Mouse (Mus musculus): Measurements from ENCODE around the gene Trpm6.

The Trpm6 gene

DNA sequence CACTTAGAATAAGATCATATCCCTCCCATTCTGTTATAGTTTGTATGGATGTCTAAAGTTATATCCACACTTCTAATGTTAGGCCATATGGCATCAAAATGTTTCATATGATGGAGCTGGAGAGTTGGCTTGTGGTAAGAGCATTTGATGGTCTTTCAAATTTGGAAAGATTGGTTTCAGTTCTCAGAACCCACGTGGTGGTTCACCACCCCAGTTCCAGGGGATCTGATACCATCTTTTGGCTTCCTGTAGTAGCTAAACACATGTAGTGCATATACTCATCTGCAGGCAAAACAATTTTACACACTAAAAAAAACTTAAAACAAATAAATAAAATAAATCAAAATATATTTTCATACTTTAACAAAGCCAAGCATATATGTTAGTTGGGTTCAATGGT, 21.3 kb downstream of the Trpm6 start:
- DNase-seq (ENCODE audit: inconsistent ontology term), result no peak

DNA sequence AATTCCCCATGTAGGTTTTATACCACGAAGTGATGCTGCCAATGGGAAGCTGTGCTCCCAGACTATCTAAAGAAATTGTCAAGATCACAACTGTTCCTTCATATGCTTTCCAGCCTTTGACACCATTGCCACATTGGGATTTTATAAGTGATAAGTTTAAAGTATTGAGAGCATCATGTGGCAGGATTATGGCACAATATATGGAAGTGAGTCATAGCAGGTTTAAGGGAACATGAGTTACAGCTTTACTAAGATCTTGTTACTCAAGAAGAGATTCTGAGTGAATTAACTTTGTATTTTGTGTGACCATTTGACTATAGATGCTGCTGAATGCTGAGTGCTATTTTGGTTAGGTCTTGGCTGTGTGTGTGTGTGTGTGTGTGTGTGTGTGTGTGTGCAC, 21.8 kb downstream of the Trpm6 start:
- DNase-seq (ENCODE audit: inconsistent ontology term), result no peak

DNA sequence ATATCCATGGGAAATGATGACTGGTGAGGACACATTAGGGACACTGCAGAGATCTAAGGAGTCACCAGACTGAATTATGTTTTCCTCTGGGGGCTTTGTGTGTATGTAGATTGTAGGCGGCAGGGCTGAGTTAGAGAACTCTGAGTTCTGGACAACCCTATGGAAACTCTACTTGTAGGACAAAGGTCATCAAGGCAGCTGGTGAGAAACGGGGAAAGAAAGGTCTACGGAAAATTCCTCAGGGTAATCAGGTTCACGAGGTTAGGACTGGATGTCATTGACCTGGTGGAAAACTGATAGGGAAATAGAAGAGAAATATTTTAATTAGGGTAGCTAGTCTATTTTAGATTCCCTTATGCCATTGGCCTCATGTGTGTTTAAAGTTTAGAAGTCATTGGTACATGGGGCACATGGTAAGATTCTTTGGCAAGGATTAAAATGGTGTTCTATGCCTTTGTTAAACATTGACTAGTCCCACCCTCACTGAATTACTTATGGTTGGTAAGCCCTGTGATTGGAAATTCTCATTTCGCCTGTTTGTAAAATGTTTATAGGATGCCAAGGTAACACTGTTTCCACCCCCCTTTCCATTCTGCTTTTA, 23.2 kb downstream of the Trpm6 start:
- DNase-seq (ENCODE audit: inconsistent ontology term), result no peak

DNA sequence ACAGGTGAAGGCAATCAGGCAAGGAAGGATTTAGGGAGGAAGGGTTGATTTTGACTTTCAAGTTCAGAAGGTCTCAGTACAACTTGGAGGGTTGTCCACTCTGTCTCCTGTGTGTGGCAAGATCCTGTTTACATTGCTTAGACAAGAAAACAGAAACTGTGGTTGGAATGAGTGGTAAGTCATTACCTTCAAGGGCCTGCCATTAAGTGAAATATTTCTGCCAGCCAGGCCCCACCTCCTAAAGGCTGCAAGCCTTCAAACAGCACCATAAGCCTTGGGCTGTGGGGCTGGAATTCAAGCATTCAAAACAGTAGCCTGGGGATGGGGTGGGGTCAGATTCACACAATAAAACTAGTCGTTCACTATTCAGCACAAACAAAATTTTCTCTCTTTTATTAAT, 24.3 kb downstream of the Trpm6 start:
- no peak for DNase-seq (ENCODE audit: inconsistent ontology term)

DNA sequence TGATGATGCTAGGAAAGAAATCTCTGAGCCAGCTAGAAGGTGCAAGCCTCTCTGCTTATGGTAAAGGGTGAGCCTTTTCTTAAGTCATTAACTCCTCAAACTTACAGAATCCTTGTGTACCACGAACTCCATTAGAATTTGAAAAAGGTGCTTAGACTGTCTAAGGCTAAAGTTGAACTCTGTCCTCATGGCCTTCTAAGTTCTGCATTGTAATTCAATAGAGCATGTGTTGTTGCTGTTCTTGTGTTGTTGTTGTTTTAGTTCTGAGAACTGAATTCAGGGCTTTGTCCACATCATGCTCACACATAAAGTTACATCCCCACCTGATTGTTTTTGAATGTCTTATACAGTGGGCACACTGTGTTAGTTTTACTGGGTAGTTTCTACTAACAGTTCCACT, 49.9 kb downstream of the Trpm6 start:
- no peak for DNase-seq (ENCODE audit: inconsistent ontology term)

DNA sequence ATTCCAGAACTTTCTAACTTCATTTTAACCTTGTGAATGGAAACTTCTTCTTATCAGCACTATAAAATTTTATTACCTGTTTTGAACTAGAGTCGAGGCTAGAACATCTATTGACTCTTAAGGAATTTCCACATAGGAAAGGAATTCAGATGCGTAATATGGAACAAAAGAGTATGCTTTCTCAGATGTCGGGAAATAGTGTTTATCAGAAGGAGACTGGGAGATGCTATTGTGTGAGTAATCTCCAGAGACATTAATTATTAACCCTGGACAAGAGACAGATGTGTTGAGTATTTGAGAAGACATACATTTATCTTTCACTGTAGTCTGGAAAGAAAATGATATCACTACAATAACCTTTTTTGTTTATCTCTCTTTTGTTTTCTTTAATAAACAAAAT, 61.5 kb downstream of the Trpm6 start:
- DNase-seq (ENCODE audit: inconsistent ontology term), result no peak

DNA sequence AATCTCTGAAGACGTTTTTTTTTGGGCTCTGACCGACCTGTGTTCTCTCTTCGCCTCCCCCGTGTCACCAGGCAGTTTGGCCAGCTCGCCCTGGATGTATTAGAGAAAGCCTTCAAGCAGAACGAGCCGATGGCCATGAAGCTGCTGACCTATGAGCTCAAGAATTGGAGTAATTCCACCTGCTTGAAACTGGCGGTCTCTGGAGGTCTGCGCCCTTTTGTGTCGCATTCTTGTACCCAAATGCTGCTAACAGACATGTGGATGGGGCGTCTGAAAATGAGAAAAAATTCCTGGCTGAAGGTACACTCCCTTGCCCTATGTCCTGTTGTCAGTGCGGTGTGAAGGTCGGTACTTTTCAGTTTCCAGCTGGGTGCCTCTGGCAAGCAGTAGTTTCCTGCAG, 65.4 kb downstream of the Trpm6 start:
- DNase-seq (ENCODE audit: inconsistent ontology term), result peak; percentile 11

DNA sequence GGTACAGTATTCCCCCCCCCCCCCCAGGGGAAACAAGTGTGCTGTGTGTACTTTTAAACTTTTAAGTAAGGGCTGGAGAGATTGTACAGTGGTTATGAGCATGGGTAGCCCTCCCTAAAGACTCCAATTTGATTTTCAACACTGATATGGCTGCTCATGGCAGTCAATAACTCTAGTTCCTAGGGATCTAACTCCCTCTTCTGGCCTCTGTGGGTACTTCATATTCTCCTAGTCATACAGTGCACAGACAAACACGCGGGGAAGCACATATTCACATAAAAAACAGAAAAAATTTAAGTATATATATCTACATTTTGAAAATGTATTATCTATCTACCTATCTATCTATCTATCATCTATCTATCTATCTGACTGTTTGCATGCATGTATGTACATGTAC, 67.6 kb downstream of the Trpm6 start:
- DNase-seq (ENCODE audit: inconsistent ontology term), result no peak

DNA sequence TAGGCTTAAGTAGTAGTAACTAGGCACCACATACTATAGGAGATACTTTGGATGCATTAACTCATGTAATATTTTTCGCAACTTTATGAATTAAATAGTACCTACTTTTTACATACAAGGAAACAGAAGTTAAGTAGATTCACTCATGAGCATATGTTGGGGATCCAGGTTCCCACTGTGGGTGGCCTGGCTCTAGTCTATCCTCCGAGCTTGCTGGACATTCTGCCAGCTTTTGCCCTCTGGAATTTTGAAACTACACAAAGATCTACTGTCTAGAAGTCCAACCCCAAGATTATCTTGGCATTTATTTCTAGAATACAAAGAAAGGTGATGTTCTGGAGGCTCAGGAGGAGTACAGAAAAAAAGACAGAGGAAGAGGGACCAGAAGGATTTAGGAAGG, 78.8 kb downstream of the Trpm6 start:
- no peak for DNase-seq (ENCODE audit: inconsistent ontology term)

DNA sequence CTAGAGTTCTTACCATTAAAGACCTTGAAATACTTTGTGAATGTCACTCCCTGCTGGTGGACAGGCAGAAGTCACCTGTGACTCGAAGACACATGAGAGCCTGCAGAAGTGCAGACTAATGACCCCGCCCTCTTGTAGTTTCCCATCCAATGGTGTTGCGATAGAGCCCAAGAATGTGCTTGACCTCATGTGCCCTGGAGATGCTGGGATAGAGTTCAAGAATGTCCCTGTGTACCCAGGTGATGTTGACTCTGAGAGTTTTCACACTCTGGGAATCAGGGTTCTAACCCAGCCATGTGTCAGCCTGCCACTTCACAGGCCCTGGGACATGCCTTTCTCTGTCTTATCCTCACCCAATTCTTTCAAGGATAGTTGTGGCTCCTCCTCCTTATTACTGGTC, 81.4 kb downstream of the Trpm6 start:
- DNase-seq (ENCODE audit: inconsistent ontology term), result no peak

DNA sequence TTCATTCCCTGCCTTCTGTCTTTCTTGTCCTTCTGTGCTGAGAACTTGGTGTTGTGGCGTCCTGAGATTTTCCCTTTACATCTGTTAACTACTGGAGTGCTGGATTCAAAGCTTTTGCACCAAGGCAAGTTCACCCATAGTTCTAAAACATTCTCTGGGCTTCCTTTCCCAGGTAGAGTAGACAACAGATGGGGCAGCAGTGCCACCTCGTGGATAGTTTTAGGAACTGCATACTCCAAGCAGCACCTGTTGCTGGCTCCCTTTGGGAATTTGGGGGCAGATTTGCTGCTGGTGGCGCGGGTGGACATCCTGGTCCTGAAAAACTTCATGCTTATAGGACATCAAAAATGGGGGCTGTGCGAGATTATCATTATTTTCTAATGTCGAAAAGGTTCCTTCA, 85.2 kb downstream of the Trpm6 start:
- DNase-seq (ENCODE audit: inconsistent ontology term), result peak; percentile 71

DNA sequence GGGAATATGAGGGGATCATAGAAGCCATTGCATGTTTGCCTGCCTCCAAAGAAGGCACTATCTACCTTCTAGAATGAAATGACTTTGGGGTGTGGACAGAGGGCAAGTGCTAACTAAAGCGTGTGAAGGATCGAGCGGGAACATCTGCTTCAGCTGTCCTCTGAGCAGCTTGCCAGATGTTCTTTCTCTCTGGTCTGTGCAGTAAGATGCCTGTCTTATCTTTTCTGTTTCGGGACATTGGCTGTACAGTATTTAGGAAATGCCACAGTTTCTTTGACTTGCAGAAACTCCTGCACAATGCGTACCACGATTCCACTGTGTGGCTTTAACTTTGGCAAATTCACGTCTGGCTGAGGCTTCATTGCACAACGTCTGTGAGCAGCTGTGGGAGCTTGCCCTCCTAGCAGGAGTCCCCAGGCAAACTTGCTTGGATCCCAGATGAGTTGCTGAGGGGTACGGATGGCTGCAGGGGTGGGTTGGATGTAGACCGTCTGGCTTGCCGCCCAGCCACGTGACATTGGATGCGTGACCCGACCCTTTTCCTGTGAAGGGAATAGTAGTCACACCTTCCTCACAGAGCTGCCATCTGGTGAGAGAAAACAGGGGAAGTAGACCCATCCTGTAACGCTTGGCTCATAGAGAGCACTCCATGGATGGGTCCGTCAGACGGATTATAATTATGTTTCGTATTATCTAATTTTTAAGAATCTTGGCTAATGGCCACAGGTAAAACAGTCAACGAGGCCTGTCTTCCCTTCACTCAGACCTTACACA, 92.2 kb downstream of the Trpm6 start:
- no peak for DNase-seq (ENCODE audit: inconsistent ontology term)

DNA sequence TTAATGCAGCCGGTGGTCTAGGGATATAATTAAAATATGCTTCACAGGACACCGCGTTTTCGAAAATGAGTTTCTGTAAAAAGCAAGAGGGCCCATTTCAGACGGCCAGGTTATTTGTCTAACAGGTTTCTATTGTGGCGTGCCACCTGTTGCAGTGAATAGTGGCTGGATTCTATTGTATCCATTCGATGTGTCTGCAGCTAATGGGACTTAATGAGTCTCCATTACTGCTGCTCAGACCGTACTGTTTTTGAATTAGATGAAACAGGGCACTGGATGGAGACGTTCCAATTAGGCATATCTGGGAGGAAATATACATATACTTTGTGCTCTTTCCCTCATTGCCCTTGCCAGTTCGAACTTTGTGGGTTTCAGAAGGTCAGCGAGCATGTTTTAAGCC, 92.8 kb downstream of the Trpm6 start:
- peak; percentile 24 for DNase-seq (ENCODE audit: inconsistent ontology term)

DNA sequence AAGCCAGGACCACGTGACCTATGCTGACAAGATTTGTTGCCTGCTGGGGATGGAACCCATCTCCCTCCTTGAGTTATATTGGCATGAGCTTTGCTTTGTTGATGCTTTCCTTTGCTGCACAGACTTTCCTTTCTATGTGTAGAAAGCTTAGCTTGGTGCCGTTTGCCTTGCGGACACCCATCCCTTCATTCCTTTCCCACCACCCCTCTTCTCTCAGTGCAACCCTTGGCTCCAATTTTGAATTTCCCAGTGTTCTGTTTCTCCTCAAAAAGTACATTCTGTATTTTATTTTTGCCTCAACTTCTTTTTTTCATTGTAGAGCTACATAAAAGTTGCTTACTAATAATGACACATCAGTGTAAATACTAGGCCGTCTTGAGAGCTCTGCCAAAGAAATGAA, 96.6 kb downstream of the Trpm6 start:
- no peak for DNase-seq (ENCODE audit: inconsistent ontology term)

DNA sequence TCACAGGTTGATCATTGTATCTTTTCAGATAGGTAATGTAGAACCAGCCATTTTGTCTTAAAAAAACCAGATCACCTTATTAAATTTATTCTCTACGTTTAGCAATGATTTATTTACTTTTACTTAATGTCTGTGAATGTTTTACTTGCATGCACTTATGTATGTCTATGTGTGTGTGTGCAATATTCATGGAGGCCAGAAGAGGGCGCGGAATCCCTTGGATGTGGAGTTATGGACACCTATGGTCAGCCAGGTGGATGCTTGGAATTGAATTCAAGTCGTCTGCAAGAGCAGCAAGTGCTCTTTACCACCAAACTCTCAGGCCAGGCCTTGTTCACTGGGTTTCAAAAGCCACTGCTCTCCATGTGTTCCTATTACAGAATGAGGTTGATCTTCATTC, 118.5 kb downstream of the Trpm6 start:
- DNase-seq (ENCODE audit: inconsistent ontology term), result no peak

DNA sequence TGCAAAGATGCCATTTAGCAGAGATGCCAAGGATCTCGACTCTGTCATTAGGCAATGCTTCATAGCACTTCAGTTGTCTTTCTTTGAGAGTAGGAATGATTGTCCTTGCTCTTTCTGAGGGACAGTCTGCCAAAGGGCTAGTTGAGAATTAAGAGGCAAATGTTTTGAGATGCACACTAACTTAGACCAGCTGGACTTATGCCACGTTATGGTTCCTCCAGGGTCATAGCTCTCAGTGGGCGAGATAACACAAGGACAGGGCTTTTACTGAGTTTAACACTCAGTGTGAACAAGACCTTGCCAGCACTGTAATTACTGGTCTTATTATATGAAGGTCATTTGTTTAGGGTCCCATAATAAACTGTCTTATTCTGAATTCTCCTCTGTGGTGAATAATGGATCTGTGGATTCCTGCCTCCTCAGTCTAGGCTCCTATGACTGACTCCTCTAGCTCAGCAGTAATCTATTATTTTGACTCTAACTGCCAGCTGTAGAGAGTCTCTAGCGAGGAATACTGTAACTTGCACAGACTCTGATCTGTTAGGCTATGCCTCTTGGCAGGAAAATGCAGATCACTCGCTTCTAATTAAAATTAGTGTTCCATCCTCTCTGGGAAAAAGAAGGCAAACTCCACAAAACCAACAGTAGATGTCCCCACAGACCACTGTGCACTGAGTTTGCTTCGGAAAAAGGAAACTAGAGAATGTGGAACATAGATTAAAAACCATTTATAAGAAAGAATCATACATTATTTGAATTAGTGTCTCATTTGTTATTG, 123.2 kb downstream of the Trpm6 start:
- peak; percentile 89 for DNase-seq (ENCODE audit: inconsistent ontology term)

DNA sequence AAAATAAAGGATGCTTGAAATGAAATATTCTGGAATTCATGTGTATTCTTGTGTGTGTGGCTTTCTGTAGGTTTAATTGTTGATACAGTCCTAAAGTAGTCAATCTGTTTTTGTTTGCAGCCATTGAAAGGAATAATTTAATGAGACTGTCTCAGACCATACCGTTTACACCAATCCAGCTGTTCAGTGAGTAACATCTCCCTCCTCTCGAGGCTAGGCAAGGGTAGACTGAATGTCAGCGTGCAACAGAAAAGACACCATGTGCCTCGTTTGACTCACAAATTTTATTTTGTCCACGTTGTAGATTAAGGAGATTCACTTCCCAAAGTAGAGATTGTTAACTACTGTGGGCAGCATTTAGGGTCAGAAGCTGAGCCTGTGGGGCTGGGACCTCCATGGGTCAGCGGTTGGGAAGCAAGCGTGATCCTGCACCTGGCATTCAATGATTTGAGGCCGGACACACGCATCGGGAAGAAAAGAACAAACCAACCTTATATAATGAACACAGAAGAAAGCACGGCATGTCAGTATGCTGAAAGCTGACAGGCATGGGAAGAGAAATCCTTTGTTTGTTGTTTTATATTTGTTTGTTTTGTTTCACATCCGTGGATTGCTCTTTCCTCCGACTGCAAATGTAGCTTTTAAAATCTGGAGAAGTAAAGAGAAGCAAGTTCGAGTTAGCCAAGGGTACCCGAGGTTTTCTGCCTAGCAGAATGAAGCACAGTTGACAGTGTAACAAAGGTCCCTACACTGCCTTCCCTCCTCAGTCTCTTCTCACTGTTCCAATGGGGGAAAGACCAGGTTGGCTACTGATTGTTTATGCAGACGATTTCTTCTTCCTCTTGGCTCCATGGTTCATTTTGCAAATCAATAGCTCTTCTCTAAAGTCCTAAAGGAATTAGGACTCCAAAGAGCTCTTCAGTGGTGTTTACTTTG, 124.2 kb downstream of the Trpm6 start:
- peak; percentile 74 for DNase-seq (ENCODE audit: inconsistent ontology term)

DNA sequence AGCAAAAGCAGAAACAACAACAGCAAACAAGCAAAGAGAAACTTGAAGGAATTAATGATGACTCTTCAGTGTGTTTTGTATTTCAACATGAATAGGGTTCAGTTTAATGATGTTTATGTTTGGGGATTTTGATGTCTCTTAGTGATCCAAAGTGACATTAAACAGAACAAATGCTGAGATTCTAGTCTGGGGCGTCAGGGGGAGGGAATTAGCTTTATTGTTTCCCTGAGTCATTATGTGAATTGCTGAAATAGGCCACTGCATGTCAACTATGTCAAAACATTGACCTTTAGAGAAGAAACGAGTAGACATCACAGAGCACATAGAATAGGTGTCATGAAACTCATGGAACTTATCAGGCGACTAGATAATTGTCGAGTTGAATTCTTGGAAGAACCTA, 129.5 kb downstream of the Trpm6 start:
- DNase-seq (ENCODE audit: inconsistent ontology term), result peak; percentile 17

DNA sequence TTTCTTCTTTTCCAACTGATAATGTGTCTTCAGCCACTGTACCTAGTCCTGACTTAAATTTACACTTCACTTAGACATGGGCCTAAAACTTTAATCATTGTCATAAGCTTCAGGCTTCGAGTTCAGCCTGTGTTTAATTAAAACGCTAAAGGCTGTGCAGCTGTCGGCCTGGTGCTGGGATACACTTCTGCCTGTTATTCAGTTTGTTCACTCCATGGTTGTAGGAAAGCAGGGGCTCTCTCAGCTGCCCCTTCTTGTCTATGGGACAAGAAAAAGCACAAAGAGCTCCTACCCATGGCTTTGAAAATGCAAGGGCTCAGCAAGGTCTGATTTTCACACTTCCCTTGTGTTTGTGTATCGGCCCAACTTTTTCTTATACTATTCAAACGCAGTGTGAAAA, 131.4 kb downstream of the Trpm6 start:
- DNase-seq (ENCODE audit: inconsistent ontology term), result no peak

DNA sequence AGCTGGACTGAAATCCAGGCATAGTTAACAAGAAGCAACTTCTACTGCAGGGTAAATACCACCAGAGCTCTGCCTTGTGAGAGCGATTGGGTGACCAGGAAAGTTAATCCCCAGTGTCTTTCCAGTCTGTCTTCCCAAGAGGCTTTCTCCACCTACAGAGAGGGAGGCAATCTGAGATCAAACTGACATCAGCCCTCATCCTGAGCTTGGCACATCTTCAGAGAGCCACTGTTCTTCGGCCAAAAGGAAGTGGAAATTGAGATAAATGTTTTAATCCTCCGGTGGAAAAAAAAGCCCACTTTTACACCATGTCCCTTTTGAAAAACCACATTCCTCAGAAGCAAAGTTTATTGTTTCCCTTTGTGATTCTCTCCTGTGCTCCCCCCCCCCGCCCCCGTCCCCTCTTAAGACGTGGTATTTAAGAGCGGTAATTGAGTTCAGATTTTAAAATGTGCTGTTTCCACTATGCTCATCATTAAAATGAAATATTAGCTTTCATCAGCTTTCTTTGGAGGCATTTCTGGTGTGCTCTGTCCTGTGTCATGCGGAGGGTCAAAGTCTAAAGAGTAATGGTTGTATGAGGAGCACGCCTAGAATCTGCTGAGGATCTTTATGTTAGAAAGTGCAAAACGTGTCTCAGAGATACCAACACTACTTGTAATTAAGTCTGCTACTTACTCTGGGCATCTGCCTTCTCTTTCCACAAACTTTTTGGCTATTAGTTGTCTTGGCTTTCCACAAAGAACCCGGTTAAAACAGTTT, 138.0 kb downstream of the Trpm6 start:
- no peak for DNase-seq (ENCODE audit: inconsistent ontology term)

DNA sequence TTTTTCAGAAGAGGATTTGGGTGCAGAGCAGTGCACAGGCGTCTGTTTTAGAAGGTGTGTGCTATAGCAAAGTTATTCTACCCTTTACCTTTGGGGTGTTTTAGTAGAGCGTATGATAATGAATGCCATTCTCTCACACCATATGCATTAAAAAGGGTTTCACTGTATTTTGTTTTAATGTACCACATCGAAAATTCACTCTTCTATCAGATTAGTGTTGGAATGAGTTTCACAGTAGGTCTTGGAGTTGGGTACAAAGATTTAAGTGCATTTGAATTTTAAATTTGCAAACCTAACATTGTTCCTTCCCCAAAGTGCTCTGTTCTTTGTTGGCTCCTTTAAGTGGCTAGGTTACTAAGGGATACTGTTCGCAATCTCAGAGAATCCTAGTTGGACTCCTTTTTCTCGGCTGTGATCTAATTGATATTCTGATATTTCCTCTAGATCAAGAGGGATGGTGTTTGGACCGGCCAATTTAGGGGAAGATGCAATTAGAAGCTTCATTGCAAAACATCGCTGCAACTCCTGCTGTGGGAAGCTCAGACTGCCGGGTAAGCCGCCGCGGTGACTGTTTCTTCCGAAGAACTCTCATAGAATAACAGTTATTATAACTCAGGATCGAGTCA, 138.8 kb downstream of the Trpm6 start:
- no peak for DNase-seq (ENCODE audit: inconsistent ontology term)

Measured in Muller cell, postnatal 12 days (primary cell).